Mouse (Mus musculus) liver, postnatal 0 days (tissue): ENCODE measurements at regions not wholly inside any gene's neighbourhood (a gene's known extent, or its start where the extent isn't known, plus 50 kb on each side); places are given as distances from the start of the nearest gene placed in this dataset.

Experiments
- CTCF ChIP-seq: sonication (generic); IDR thresholded peaks from 2 replicates; pipeline ENCODE4 v1.5.1; 2016; ENCODE audit warnings: antibody characterized with exemption, low read depth
- EP300 ChIP-seq: IDR thresholded peaks from 2 replicates; pipeline ENCODE4 v1.6.1; 2016; ENCODE audit warnings: antibody characterized with exemption, low read depth, mild to moderate bottlenecking

DNA sequence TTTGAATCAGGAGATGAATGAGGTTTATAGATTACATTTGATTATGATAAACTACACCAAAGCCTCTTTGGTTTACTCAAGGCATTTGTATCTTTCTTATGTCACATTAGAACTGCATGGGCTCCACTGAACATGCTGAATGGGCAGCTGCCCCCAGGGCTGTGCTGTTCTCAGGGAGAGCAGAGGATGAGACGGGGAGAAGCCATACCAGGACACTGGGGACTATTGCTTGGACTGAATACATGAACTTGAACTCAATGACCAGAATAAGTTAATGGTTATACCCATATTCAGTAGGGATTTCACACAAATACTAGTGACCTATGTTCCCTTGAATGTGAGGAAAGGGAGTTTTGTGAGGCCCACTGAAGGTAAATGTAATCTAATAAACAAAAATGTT is 632.7 kb upstream of the Nox3 start:
- no peak for TF ChIP-seq CTCF
- TF ChIP-seq EP300: no peak
